Mouse (Mus musculus) neural tube, embryonic 14.5 days (tissue): Measurements from ENCODE around the gene Ift74. TPM values are rescaled to one million over a fixed set of nuclear protein-coding genes. Genes with fewer than 3 reads are reported as not detected.
"Not testable (repeated sequence)": the region's sequence is repeated elsewhere in the genome, so short reads cannot be mapped to it uniquely, and the experiment has no call there.

Experiments
- ATAC-seq: fragments of 200-750 bp; cut with Nextera tagmentation; 2 replicates; pipeline ENCODE4 v1.8.0; 2017; ENCODE audit warnings: low read depth, mild to moderate bottlenecking, moderate TSS enrichment, moderate library complexity
- H3K27ac ChIP-seq: fragments of 300-500 bp; sonication (generic); 2 replicates; pipeline ENCODE4 v1.5.1; 2014; ENCODE audit warnings: low read depth, mild to moderate bottlenecking, control low read depth, low read length, moderate library complexity, mixed read lengths
- H3K27me3 ChIP-seq: fragments of 300-500 bp; sonication (generic); 2 replicates; pipeline ENCODE4 v1.6.1; 2014; ENCODE audit warnings: low read length; ENCODE audit not compliant: control insufficient read depth, insufficient read depth
- H3K36me3 ChIP-seq: fragments of 300-500 bp; sonication (generic); 2 replicates; pipeline ENCODE4 v1.6.1; 2014; ENCODE audit warnings: low read length, mixed read lengths; ENCODE audit not compliant: control insufficient read depth, insufficient read depth
- H3K4me1 ChIP-seq: fragments of 300-500 bp; sonication (generic); 2 replicates; pipeline ENCODE4 v1.6.1; 2014; ENCODE audit warnings: low read length; ENCODE audit not compliant: control insufficient read depth, insufficient read depth
- H3K4me2 ChIP-seq: fragments of 300-500 bp; sonication (generic); 2 replicates; pipeline ENCODE4 v1.6.1; 2014; ENCODE audit warnings: mild to moderate bottlenecking, low read depth, low read length, control low read depth
- H3K4me3 ChIP-seq: fragments of 300-500 bp; sonication (generic); 2 replicates; pipeline ENCODE4 v1.5.1; 2014; ENCODE audit warnings: low read depth, low read length, control low read depth, mixed read lengths
- H3K9ac ChIP-seq: fragments of 300-500 bp; sonication (generic); replicated peaks from 2 replicates; pipeline ENCODE4 v1.6.1; 2014; ENCODE audit warnings: low read depth, mild to moderate bottlenecking, control low read depth, low read length, mixed read lengths
- H3K9me3 ChIP-seq: fragments of 300-500 bp; sonication (generic); 2 replicates; pipeline ENCODE4 v1.6.1; 2016; ENCODE audit warnings: low read length; ENCODE audit not compliant: control insufficient read depth
- WGBS: fragments of 180-500 bp; shearing (Covaris S2); extraction: QIAGEN DNeasy Blood & Tissue Kit; methylation state at CpG from one replicate; pipeline ENCODE4 v1.1.7; 2014; 5-methylcytosine and 5-hydroxymethylcytosine counted together
- polyA plus RNA-seq: library from polyadenylated mRNA; unstranded; fragments of >200 nt; fragmentation: Nextera tagmentation; extraction: Ambion mirVana; gene quantifications from 2 replicates; pipeline ENCODE4 v1.2.1, GENCODE M21; 2014

Gene Ift74
- polyA plus RNA-seq, 1 experiment from 2014 or later: 23.1 TPM

DNA sequence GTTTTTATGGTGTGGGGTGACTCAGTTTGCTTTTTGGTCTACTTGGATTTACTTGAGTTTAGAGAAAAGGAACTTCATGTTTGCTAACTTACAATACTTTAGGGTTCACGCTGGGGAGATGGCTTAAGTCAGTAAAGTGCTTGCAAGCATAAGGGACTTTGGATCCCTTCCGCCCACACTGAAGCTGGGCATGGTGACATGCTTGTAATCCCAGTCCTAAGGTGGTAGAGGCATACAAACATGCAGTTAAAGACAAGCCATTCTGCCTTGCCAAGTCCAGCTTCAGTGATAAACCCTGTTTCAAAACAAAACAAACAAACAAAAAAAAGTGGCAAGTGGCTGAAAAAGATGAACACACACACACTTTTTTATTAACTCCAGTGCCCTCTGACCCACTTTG, 66.9 kb downstream of the Ift74 start:
- no peak overlapping the region for H3K4me2 ChIP-seq
- ATAC-seq: no peak
- no peaks in the 10 kb centered on the region for H3K4me1 ChIP-seq
- H3K27ac ChIP-seq: no peak overlapping the region
- WGBS: 94% methylated on average over 2 of the region's 2 CpGs
- H3K9ac ChIP-seq: no peak overlapping the region
- peaks cover 4% of the 10 kb centered on the region for H3K36me3 ChIP-seq
- no peaks in the 10 kb centered on the region for H3K9me3 ChIP-seq
- H3K4me3 ChIP-seq: no peak overlapping the region
- no peaks in the 10 kb centered on the region for H3K27me3 ChIP-seq

DNA sequence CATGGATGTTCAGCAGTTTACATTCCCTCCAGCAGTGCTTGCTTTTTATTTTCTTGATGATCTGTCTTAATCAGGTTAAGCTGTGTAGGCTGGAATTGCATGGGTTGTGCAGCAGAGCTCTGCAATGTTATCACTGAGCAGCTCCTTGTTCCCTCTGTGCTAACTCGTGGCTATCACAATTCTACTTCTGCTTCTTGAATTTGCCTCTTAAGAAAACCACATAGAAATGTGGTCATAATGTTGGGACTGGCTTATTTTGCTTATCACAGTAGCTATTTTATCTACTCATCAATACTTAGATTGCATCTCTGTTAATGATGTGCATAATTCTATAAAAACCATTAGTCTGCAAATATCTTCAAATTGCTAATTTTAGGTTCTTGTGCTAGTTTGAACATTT, 67.7 kb downstream of the Ift74 start:
- no peaks in the 10 kb centered on the region for H3K27me3 ChIP-seq
- no peaks in the 10 kb centered on the region for H3K9me3 ChIP-seq
- ATAC-seq: no peak
- no peak overlapping the region for H3K4me3 ChIP-seq
- no peaks in the 10 kb centered on the region for H3K4me1 ChIP-seq
- no peak overlapping the region for H3K27ac ChIP-seq
- H3K9ac ChIP-seq: no peak overlapping the region
- WGBS: 71% methylated on average over 1 of the region's 1 CpGs
- H3K4me2 ChIP-seq: no peak overlapping the region
- peaks cover 7% of the 10 kb centered on the region for H3K36me3 ChIP-seq

DNA sequence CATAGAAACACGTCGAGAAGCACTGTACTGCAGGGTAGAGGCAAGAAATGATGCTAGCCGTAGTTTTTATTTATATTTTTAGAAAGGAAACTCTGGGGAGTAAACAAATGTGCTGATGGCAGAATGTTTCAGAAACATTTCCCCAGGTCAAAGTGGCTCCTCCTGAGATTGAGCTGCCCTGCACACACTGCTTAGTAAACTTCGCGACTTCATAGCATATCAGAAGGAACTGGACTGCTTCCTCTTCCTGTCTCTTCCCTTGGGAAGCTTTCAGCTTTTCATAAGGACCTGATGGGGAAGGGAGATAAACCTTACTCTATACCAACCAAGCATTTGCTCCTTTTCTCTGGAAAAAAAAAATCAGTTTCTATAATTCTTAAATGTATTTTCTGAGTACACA, 69.0 kb downstream of the Ift74 start:
- H3K27ac ChIP-seq: no peak overlapping the region
- H3K4me3 ChIP-seq: no peak overlapping the region
- WGBS: 86% methylated on average over 5 of the region's 5 CpGs
- no peak overlapping the region for H3K4me2 ChIP-seq
- no peak for ATAC-seq
- no peaks in the 10 kb centered on the region for H3K27me3 ChIP-seq
- H3K9ac ChIP-seq: no peak overlapping the region
- H3K4me1 ChIP-seq: no peaks in the 10 kb centered on the region
- no peaks in the 10 kb centered on the region for H3K9me3 ChIP-seq
- peaks cover 7% of the 10 kb centered on the region for H3K36me3 ChIP-seq

DNA sequence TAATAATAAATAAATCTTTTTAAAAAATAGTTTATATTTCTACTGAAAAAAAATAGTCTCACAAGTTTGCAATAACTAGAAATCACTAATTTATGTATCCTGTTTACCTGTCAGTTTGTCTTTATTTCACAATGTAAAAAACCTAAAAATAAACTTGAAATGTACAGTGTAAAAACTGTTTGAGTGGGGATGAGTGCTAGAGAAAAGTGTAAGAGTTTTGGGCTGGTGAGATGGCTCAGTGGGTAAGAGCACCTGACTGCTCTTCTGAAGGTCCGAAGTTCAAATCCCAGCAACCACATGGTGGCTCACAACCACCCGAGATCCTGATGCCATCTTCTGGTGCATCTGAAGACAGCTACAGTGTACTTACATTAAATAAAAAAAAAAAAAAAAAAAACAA, 75.5 kb downstream of the Ift74 start:
- not testable (repeated sequence) for H3K36me3 ChIP-seq, H3K9ac ChIP-seq, H3K4me2 ChIP-seq, H3K4me1 ChIP-seq, H3K9me3 ChIP-seq, H3K4me3 ChIP-seq, H3K27me3 ChIP-seq, ATAC-seq, H3K27ac ChIP-seq
- 89% methylated on average over 2 of the region's 2 CpGs for WGBS

DNA sequence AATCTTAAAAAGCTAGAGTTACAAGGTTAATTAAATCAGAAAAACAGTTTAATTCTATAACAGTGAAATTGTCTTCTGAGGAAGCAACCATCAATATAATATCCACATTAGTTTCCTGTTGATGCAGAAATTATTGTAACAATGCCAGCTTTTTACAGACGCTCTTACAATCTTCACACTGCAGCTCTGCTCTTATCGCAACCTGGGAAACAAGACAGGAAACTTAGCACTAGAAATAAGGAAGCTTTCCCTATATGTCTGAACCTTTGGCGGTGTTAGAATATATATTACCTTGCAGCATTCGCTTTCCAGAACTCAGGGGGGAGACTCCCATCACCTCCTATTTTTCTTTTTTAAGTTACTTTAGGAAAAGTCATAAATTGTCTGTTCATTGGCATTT, 76.8 kb downstream of the Ift74 start:
- WGBS: 93% methylated on average over 4 of the region's 4 CpGs
- no peak overlapping the region for H3K4me3 ChIP-seq
- ATAC-seq: no peak

DNA sequence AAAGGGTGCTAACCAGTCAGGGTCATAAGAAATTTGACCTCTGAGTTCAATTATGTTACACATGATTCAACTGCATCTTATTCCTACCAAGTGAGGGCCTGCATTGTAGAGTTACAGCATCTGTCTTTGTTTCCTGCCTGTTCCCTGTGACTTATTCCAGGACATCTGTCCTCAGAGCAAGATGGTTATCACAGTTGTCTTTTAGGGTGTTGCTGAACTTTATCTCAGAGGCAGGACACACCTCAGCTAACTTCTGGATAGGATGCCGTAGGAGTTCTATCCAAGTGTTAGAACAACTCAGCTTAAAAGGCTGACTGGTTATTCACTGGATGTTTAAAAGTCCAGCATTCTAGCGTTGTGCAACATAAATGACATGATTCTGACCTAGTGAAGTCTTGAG, 77.9 kb downstream of the Ift74 start:
- H3K4me3 ChIP-seq: no peak overlapping the region
- H3K9ac ChIP-seq: no peak overlapping the region
- WGBS: 91% methylated on average over 2 of the region's 2 CpGs

More for the DNA sequence above, 76.8 kb downstream of the Ift74 start:
- H3K9me3 ChIP-seq: no peaks in the 10 kb centered on the region
- H3K9ac ChIP-seq: no peak overlapping the region
- no peaks in the 10 kb centered on the region for H3K4me1 ChIP-seq
- 0 out of 2 replicates have a peak, but pooled peaks cover 3% of the 10 kb centered on the region for H3K36me3 ChIP-seq
- H3K27ac ChIP-seq: no peak overlapping the region
- no peaks in the 10 kb centered on the region for H3K27me3 ChIP-seq
- H3K4me2 ChIP-seq: no peak overlapping the region

DNA sequence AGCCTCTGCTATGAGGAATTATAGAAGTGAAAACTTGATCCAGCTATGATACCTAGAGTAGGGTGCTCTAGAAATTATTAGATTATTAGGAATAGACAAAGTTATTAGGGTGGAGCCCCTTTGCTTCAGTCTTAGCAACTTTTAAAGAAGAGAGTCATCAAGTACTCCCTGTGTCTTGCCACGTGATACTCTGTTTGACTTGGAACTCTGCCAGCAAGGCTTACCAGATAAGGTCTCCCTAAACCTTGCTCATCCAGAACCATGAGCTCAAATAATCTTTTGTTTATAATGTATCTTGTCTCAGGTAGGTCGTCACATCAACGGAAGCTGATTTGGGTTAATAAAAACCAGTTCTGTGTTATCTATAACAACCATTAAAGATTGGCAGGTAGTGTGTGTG, 82.1 kb downstream of the Ift74 start:
- Histone ChIP-seq H3K4me1 (no peaks in the 10 kb centered on the region), H3K4me3 (no peak overlapping the region), H3K27ac (no peak overlapping the region), H3K4me2 (no peak overlapping the region), H3K9ac (no peak overlapping the region), H3K9me3 (no peaks in the 10 kb centered on the region), H3K27me3 (no peaks in the 10 kb centered on the region), H3K36me3 (no peaks in the 10 kb centered on the region)
- 92% methylated on average over 3 of the region's 3 CpGs for WGBS
- no peak for ATAC-seq

More for the DNA sequence above, 77.9 kb downstream of the Ift74 start:
- no peak for ATAC-seq
- H3K27me3 ChIP-seq: no peaks in the 10 kb centered on the region
- H3K27ac ChIP-seq: no peak overlapping the region
- no peaks in the 10 kb centered on the region for H3K36me3 ChIP-seq
- H3K4me1 ChIP-seq: no peaks in the 10 kb centered on the region
- no peaks in the 10 kb centered on the region for H3K9me3 ChIP-seq
- H3K4me2 ChIP-seq: no peak overlapping the region

DNA sequence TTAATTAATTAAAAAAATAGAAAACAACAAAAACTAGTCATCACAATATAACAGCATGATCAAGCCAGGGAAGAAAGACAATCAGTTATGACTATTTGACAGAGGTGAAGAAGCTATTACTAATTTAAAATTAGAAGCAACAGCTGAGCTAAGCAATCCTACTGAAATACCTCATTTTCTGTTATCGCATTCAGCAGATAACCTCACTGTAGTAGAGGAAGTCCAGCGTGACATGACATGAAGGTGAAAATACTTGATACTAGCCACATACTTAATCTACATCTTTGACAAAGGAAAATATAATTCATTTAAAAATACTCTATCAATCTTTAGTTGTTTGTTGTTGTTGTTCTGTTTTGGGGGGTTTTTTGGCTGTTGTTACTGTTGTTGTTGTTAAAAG, 96.7 kb downstream of the Ift74 start:
- WGBS: 95% methylated on average over 2 of the region's 2 CpGs
- no peak for ATAC-seq
- Histone ChIP-seq H3K4me1 (no peaks in the 10 kb centered on the region), H3K4me3 (no peak overlapping the region), H3K36me3 (no peaks in the 10 kb centered on the region), H3K9ac (no peak overlapping the region), H3K27me3 (no peaks in the 10 kb centered on the region), H3K4me2 (no peak overlapping the region), H3K27ac (no peak overlapping the region), H3K9me3 (no peaks in the 10 kb centered on the region)

DNA sequence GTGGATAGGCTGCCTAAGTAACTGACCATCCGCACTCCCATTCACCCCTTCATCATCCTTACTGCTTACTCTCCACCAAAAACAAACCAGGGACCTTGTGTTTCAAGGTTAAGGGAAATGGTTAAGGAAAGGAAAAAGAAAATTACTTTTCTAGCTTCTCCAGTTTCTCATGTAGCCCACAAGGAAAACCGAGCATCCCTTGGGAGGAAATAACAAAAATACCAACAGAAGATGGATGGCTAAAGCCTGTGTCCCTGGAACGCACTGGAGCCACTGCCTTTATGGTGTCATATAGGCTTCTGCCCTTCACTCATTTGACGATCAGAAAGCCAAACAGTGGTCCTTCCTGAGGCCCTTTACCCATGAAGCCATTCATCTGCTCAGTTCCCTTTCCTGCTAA, 97.1 kb downstream of the Ift74 start:
- no peak overlapping the region for H3K4me3 ChIP-seq
- no peaks in the 10 kb centered on the region for H3K9me3 ChIP-seq
- H3K4me1 ChIP-seq: no peaks in the 10 kb centered on the region
- no peaks in the 10 kb centered on the region for H3K36me3 ChIP-seq
- H3K27me3 ChIP-seq: no peaks in the 10 kb centered on the region
- ATAC-seq: no peak
- H3K4me2 ChIP-seq: no peak overlapping the region
- H3K27ac ChIP-seq: no peak overlapping the region
- WGBS: 79% methylated on average over 4 of the region's 4 CpGs
- H3K9ac ChIP-seq: no peak overlapping the region

DNA sequence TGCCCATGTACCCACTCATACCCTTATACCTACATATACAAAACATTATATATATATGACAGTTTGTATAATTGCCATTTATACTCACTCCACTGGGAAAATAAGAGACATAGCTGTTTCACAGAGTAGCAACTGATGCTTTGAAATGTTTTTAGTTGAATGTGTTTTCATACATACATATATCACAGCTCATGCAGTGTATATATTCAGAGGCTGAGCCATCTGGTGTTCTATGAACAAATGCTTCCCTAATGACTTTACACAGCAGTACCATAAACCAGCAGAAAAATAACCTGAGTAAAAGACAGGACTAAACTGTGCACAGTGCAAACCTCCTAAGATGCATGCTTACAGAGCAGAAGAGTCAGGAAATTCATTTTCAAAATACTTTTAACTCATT, 99.5 kb downstream of the Ift74 start:
- ATAC-seq: no peak
- H3K4me3 ChIP-seq: no peak overlapping the region
- no peak overlapping the region for H3K4me2 ChIP-seq
- H3K9ac ChIP-seq: no peak overlapping the region
- no peaks in the 10 kb centered on the region for H3K27me3 ChIP-seq
- no peaks in the 10 kb centered on the region for H3K9me3 ChIP-seq
- no peak overlapping the region for H3K27ac ChIP-seq
- no peaks in the 10 kb centered on the region for H3K4me1 ChIP-seq
- H3K36me3 ChIP-seq: no peaks in the 10 kb centered on the region
